Mouse (Mus musculus) embryonic fibroblast, embryonic 13.5 days (primary cell): ENCODE results near the gene Abtb1. TPM values are rescaled to one million over a fixed set of nuclear protein-coding genes. Genes with fewer than 3 reads are reported as not detected.

Experiments used
- H3K27ac ChIP-seq: 2 replicates; pipeline ENCODE4 v1.5.1; 2012; ENCODE audit warnings: low read length, control low read depth, inconsistent platforms; ENCODE audit not compliant: insufficient read depth
- H3K4me1 ChIP-seq: 2 replicates; pipeline ENCODE4 v1.6.1; 2011; ENCODE audit warnings: low read length; ENCODE audit not compliant: control insufficient read depth, insufficient read depth
- H3K4me3 ChIP-seq: 2 replicates; pipeline ENCODE4 v1.5.1; 2011; ENCODE audit warnings: mild to moderate bottlenecking, control low read depth, low read length; ENCODE audit not compliant: insufficient read depth
- CTCF ChIP-seq: IDR thresholded peaks from 2 replicates; pipeline ENCODE4 v1.5.1; 2011; ENCODE audit warnings: mild to moderate bottlenecking, control low read depth, low read length, moderate library complexity, borderline replicate concordance; ENCODE audit not compliant: insufficient read depth
- POLR2A ChIP-seq: IDR thresholded peaks from 2 replicates; pipeline ENCODE4 v1.6.1; 2011; ENCODE audit warnings: low read depth, mild to moderate bottlenecking, control low read depth, low read length, moderate library complexity
- polyA plus RNA-seq: library from polyadenylated mRNA; stranded (reverse); fragments of >200 nt; gene quantifications from 2 replicates; pipeline ENCODE4 v1.2.4, GENCODE M21; 2011; ENCODE audit warnings: low read depth; ENCODE audit not compliant: missing spikeins, insufficient read length

Abtb1 gene
- polyA plus RNA-seq, 1 experiment, result 5.3 TPM

- Histone ChIP-seq H3K4me1 (no peaks in the 10 kb centered on the region), H3K27ac (0 out of 2 replicates have a peak overlapping the region, but pooled peaks have one; percentile 21), H3K4me3 (peak overlapping the region; percentile 83)
- no peak for TF ChIP-seq CTCF
These were observed 337 bp downstream of the Abtb1 start for GRCm38 (mm10) chr6:88841514-88841780.

- Histone ChIP-seq H3K4me3 (peak overlapping the region; percentile 83), H3K27ac (0 out of 2 replicates have a peak overlapping the region, but pooled peaks have one; percentile 21), H3K4me1 (no peaks in the 10 kb centered on the region)
- no peak for TF ChIP-seq CTCF
- TF ChIP-seq POLR2A, result no peak
These were observed 832 bp downstream of the Abtb1 start for GRCm38 (mm10) chr6:88840791-88841513.

- no peak for TF ChIP-seq CTCF
- TF ChIP-seq POLR2A, result no peak
- Histone ChIP-seq H3K27ac (no peak overlapping the region), H3K4me1 (no peaks in the 10 kb centered on the region), H3K4me3 (no peak overlapping the region)
These were observed 1.6 kb downstream of the Abtb1 start for GRCm38 (mm10) chr6:88840211-88840610.

GRCm38 (mm10) chr6:88839135-88839970, 2.4 kb downstream of the Abtb1 start:
- TF ChIP-seq CTCF (no peak), POLR2A (no peak)
- no peak overlapping the region for H3K27ac ChIP-seq
- H3K4me1 ChIP-seq, result no peaks in the 10 kb centered on the region
- no peak overlapping the region for H3K4me3 ChIP-seq

GRCm38 (mm10) chr6:88838613-88839012, 3.2 kb downstream of the Abtb1 start:
- no peaks in the 10 kb centered on the region for H3K4me1 ChIP-seq
- TF ChIP-seq CTCF (no peak), POLR2A (no peak)
- no peak overlapping the region for H3K4me3 ChIP-seq
- no peak overlapping the region for H3K27ac ChIP-seq

GRCm38 (mm10) chr6:88837999-88838398, 3.8 kb downstream of the Abtb1 start:
- Histone ChIP-seq H3K4me3 (no peak overlapping the region), H3K4me1 (no peaks in the 10 kb centered on the region), H3K27ac (no peak overlapping the region)
- TF ChIP-seq CTCF (no peak), POLR2A (no peak)

- Histone ChIP-seq H3K4me1 (no peaks in the 10 kb centered on the region), H3K27ac (no peak overlapping the region), H3K4me3 (no peak overlapping the region)
- no peak for TF ChIP-seq CTCF
- TF ChIP-seq POLR2A, result no peak
These were observed 5.5 kb downstream of the Abtb1 start for GRCm38 (mm10) chr6:88836178-88836819.

- Histone ChIP-seq H3K27ac (no peak overlapping the region), H3K4me3 (no peak overlapping the region), H3K4me1 (no peaks in the 10 kb centered on the region)
- no peak for TF ChIP-seq POLR2A
- TF ChIP-seq CTCF, result no peak
These were observed 6.7 kb downstream of the Abtb1 start for GRCm38 (mm10) chr6:88835047-88835446.

GRCm38 (mm10) chr6:88833340-88834140, 8.2 kb downstream of the Abtb1 start:
- H3K4me1 ChIP-seq, result no peaks in the 10 kb centered on the region
- no peak overlapping the region for H3K4me3 ChIP-seq
- no peak for TF ChIP-seq POLR2A
- TF ChIP-seq CTCF, result no peak
- no peak overlapping the region for H3K27ac ChIP-seq
